Comparison of ENCODE assay signal across 8 mouse cellular contexts in genomic region chr12:98258845-98259517, GRCm38 (mm10). TPM values are rescaled to one million over a fixed set of nuclear protein-coding genes. Genes with fewer than 3 reads are reported as not detected.
A peak's percentile ranks its signal among the peaks of the same experiment; 100 is the strongest.
DNase-seq lines count a peak whose midpoint lies in the region; ATAC-seq lines count a peak whose summit lies in the region.

Galc (minus strand) TSS chr12:98259459.

- intact Hi-C loops in gastrocnemius, postnatal 14 days (cut with DNase I; ENCODE audit: low total_unique reads) = no loop called here

- peak; percentile 69 for ATAC-seq in megakaryocyte, adult 5-6 weeks (ENCODE audit: poor library complexity, severe bottlenecking)

- peak; percentile 91 for DNase-seq in adrenal gland, adult 18-20 months (ENCODE audit: low spot score in 2 of 2)
- peak; percentile 91 for DNase-seq in embryo, embryonic 10.5 days (ENCODE audit: low spot score)
- DNase-seq in gastrocnemius, postnatal 14 days = peak; percentile 85
- peak; percentile 87 for DNase-seq in induced T-regulatory cell, adult 2 months (ENCODE audit: low read depth)
- DNase-seq in left cerebral cortex, adult 8-10 months (ENCODE audit: low spot score in 2 of 2) = peak; percentile 87
- DNase-seq in right cerebral cortex, adult 18-20 months = peak; percentile 90
- DNase-seq in urinary bladder, adult 2 months (ENCODE audit: low spot score) = peak; percentile 87

RNA-seq across cellular contexts. Expression of gene Galc, which starts in this region (rescaled TPM):
- total RNA-seq in adrenal gland, adult 18-20 months (2021) = 10 to 100 TPM; 13.4 to 15.9 TPM
- 1 to 10 TPM; 3.5 to 3.6 TPM for total RNA-seq in gastrocnemius, postnatal 14 days (2021)
- 10 to 100 TPM; 23.4 to 27.2 (median 25.1) TPM for total RNA-seq in left cerebral cortex, adult 8-10 months (2022)
- 21.2 and 25.5 TPM in 2 replicates for total RNA-seq in megakaryocyte, adult 5-6 weeks (2015)
- total RNA-seq in megakaryocyte, adult 5-6 weeks (2017) = 8.3 and 17.8 TPM in 2 replicates
- polyA plus RNA-seq in urinary bladder, adult 2 months (2012; rRNA removed) = 10.2 and 11.8 TPM in 2 replicates

Comparison
In these comparisons a context has a peak if more than half of its experiments do, and no peak if none do; other contexts are left out.
1. Peak in every context shown above with its lines: DNase-seq and ATAC-seq.